Mouse (Mus musculus) ES-Bruce4 (cell line): ENCODE measurements at regions not wholly inside any gene's neighbourhood (a gene's known extent, or its start where the extent isn't known, plus 50 kb on each side); places are given as distances from the start of the nearest gene placed in this dataset.

ENCODE experiments used
- H3K27ac ChIP-seq: 2 replicates; pipeline ENCODE4 v1.5.1; 2012; ENCODE audit warnings: low read length, inconsistent platforms; ENCODE audit not compliant: insufficient read depth
- H3K27me3 ChIP-seq: 2 replicates; pipeline ENCODE4 v1.6.1; 2012; ENCODE audit warnings: mild to moderate bottlenecking, low read length, inconsistent platforms; ENCODE audit not compliant: control insufficient read depth, poor library complexity, insufficient read depth, severe bottlenecking
- H3K36me3 ChIP-seq: 2 replicates; pipeline ENCODE4 v1.6.1; 2012; ENCODE audit warnings: inconsistent platforms, mild to moderate bottlenecking, low read length, moderate library complexity; ENCODE audit not compliant: control insufficient read depth, poor library complexity, insufficient read depth, severe bottlenecking
- H3K4me1 ChIP-seq: one replicate; pipeline ENCODE4 v1.8.1; 2011; ENCODE audit warnings: low read length; ENCODE audit not compliant: control insufficient read depth, insufficient read depth
- H3K4me3 ChIP-seq: 2 replicates; pipeline ENCODE4 v1.5.1; 2011; ENCODE audit warnings: low read depth, mild to moderate bottlenecking, low read length
- H3K9ac ChIP-seq: 2 replicates; pipeline ENCODE4 v1.6.1; 2012; ENCODE audit warnings: low read depth, mild to moderate bottlenecking, inconsistent platforms; ENCODE audit not compliant: poor library complexity, severe bottlenecking
- H3K9me3 ChIP-seq: replicated peaks from 2 replicates; pipeline ENCODE4 v1.6.1; 2012; ENCODE audit warnings: mild to moderate bottlenecking, low read length, inconsistent platforms; ENCODE audit not compliant: control insufficient read depth, poor library complexity, insufficient read depth, severe bottlenecking
- CTCF ChIP-seq: IDR thresholded peaks from one replicate; pipeline ENCODE4 v1.8.1; 2011; ENCODE audit warnings: low read depth, low read length
- EP300 ChIP-seq: IDR thresholded peaks from 2 replicates; pipeline ENCODE4 v1.6.1; 2011; ENCODE audit warnings: low read depth, low read length; ENCODE audit not compliant: insufficient read depth
- POLR2A ChIP-seq: IDR thresholded peaks from one replicate; pipeline ENCODE4 v1.8.1; 2011; ENCODE audit warnings: low read length; ENCODE audit not compliant: insufficient read depth

DNA sequence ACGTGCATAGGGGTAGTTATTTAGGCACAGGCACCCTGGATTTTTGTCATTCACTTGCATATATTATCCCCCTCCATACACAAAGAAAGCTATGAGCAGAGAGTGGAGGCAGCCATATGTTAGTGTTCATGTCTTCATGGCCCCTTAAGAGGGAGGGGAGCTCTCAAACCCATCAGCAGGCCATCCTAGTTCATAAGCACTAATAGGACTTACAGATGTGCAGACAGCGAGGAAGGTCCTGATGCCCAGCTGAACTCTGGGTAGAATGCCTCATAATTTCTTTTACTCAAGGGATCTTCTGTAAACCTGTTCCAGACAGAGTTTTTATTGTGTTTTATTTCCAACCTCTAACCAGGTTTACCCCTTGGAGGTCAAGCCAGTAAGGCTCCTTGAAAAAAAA, 356.3 kb upstream of the Ubash3b start:
- no peaks in the 10 kb centered on the region for H3K36me3 ChIP-seq
- no peak for TF ChIP-seq POLR2A
- TF ChIP-seq CTCF, result no peak
- no peak for TF ChIP-seq EP300
- no peaks in the 10 kb centered on the region; the same call in 1 of the 2 replicates for H3K27me3 ChIP-seq
- H3K9me3 ChIP-seq, result no peaks in the 10 kb centered on the region
- no peaks in the 10 kb centered on the region for H3K4me1 ChIP-seq
- no peak overlapping the region for H3K9ac ChIP-seq
- H3K27ac ChIP-seq, result no peak overlapping the region
- no peak overlapping the region for H3K4me3 ChIP-seq

DNA sequence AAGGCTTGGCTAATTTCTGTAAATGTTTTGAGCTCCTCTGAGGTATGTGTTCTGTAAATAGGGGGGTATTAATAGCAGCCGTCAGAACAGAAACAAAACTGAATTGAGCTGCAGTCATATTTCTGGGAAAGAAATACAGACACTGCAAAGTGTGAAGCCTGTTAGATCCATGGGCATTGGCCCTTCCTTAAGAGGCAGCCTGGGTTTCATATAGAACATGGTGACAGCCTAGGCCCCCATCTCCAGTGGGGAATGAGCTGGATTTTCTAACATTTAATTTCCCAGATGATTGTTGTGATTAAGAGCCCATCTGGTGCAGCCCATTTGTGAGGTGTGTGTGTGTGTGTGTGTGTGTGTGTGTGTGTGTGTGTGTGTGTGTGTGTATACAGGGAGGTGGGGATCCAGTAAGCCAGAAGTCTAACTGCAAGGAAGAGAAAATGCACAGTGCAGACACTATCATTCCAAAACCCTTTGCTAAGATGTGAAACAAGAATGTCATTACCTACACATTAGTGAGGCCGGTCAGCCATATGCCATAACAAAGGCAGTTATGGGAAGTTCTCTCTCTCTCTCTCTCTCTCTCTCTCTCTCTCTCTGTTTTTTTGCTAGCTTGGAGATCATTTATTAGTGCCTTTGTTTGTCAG, 355.7 kb upstream of the Ubash3b start:
- H3K36me3 ChIP-seq, result no peaks in the 10 kb centered on the region
- no peaks in the 10 kb centered on the region for H3K9me3 ChIP-seq
- H3K27me3 ChIP-seq, result no peaks in the 10 kb centered on the region; the same call in 1 of the 2 replicates
- H3K9ac ChIP-seq, result no peak overlapping the region
- TF ChIP-seq POLR2A (no peak), EP300 (no peak), CTCF (no peak)
- H3K4me1 ChIP-seq, result no peaks in the 10 kb centered on the region
- no peak overlapping the region for H3K4me3 ChIP-seq
- H3K27ac ChIP-seq, result no peak overlapping the region

- Histone ChIP-seq H3K36me3 (no peaks in the 10 kb centered on the region), H3K4me1 (no peaks in the 10 kb centered on the region), H3K4me3 (no peak overlapping the region), H3K9me3 (no peaks in the 10 kb centered on the region), H3K9ac (no peak overlapping the region), H3K27me3 (no peaks in the 10 kb centered on the region; the same call in 1 of the 2 replicates), H3K27ac (no peak overlapping the region)
- TF ChIP-seq EP300 (no peak), POLR2A (no peak), CTCF (no peak)
Measured at GRCm38 (mm10) chr9:41515192-41515591, 353.7 kb upstream of the Ubash3b start.

DNA sequence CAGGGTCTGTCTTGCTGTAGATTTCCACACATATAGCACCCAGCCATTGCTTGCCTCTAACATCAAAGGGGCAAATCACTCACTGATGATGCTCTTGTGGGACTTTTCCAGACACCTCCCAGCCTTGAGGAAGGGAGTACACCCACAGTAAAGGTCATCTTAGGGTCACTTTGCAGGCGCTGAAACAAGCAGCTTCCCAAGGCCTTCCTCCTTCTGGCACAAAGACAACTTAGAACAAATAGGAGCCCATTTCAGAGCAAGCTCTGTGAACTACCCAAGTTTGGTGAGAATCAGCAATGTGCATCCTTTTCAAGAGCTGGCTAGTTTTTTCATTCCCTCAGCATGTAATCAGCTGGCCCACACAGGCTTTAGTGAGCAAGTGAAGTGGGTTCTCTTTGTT, 352.2 kb upstream of the Ubash3b start:
- TF ChIP-seq CTCF, result no peak
- no peak for TF ChIP-seq EP300
- TF ChIP-seq POLR2A, result no peak
- Histone ChIP-seq H3K27ac (no peak overlapping the region), H3K4me3 (no peak overlapping the region), H3K9me3 (no peaks in the 10 kb centered on the region), H3K27me3 (no peaks in the 10 kb centered on the region; the same call in 1 of the 2 replicates), H3K36me3 (no peaks in the 10 kb centered on the region), H3K4me1 (no peaks in the 10 kb centered on the region), H3K9ac (no peak overlapping the region)

DNA sequence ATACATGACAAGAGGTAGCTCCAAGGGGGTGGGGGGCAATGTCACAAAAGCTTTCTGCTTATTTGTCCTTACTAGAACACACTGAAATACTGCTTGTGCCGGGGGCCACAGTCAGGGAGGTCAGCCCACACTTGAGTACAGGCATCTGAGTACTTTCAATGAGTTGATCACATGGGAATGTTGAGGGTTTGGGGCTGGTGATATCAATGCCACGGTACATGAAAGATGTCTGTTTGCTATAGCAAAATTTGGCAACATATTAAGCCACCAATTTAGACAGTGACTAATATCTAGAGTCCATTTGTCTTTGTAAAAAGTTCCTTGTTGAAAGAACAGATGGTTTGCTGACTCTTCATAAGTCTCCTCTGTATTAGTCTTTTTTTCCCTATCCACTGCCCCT, 348.1 kb upstream of the Ubash3b start:
- no peak overlapping the region for H3K4me3 ChIP-seq
- no peak for TF ChIP-seq POLR2A
- no peak for TF ChIP-seq CTCF
- no peak for TF ChIP-seq EP300

DNA sequence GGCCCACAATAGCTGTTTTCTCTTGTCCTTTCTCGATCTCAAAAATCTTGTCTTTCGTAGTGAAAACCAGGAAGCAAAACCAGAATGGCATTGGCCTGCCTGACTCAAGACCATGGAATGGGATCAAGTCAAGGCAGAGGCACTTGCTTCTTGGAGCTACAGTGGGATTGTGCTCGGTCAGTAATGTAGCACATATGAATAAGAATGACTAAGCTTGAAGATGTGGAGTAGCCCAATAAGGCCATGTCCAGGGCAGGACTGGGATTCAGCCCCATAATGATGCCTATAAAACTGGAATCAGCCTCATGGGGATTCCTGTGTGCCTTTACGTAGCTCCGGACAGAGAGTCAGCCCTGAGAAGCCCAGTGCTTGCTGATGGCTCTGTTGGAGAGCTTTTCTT, 347.2 kb upstream of the Ubash3b start:
- Histone ChIP-seq H3K27ac (no peak overlapping the region), H3K27me3 (no peaks in the 10 kb centered on the region), H3K4me3 (no peak overlapping the region), H3K9ac (no peak overlapping the region), H3K4me1 (no peaks in the 10 kb centered on the region), H3K9me3 (no peaks in the 10 kb centered on the region), H3K36me3 (no peaks in the 10 kb centered on the region; the same call in 1 of the 2 replicates)
- TF ChIP-seq CTCF, result no peak
- TF ChIP-seq EP300, result no peak
- no peak for TF ChIP-seq POLR2A

More for the DNA sequence above, 348.1 kb upstream of the Ubash3b start:
- Histone ChIP-seq H3K36me3 (no peaks in the 10 kb centered on the region; the same call in 1 of the 2 replicates), H3K4me1 (no peaks in the 10 kb centered on the region), H3K9me3 (no peaks in the 10 kb centered on the region), H3K9ac (no peak overlapping the region), H3K27ac (no peak overlapping the region), H3K27me3 (no peaks in the 10 kb centered on the region)

- H3K9me3 ChIP-seq, result no peaks in the 10 kb centered on the region
- no peaks in the 10 kb centered on the region for H3K36me3 ChIP-seq
- H3K4me1 ChIP-seq, result no peaks in the 10 kb centered on the region
- H3K4me3 ChIP-seq, result no peak overlapping the region
- TF ChIP-seq POLR2A (no peak), EP300 (no peak), CTCF (no peak)
- H3K9ac ChIP-seq, result no peak overlapping the region
- no peaks in the 10 kb centered on the region for H3K27me3 ChIP-seq
- H3K27ac ChIP-seq, result no peak overlapping the region
Measured at GRCm38 (mm10) chr9:41498326-41498725, 336.8 kb upstream of the Ubash3b start.
